8 mouse cellular contexts compared by ENCODE assay signal in the genomic region with DNA sequence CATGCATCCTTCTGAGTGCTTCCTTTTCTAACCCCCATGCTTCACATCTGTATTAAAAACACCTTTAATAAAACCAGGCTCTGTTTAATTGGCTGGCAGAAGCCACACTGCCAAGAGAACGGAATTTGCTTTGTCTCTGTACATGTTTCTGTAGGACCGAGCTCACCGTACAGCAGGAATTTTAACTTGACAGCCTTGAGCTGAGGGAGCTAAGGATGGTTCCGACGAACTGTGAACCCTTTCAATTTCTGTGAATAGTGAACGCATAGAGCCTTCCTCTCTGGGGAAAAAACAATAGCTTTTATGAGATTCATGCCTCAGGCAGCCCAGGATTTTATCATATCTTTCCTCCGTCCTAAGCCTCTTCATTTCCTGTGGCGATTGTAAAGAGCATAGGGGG. TPM values are rescaled to one million over a fixed set of nuclear protein-coding genes. Genes with fewer than 3 reads are reported as not detected.
DNase-seq lines count a peak whose midpoint lies in the region; ATAC-seq lines count a peak whose summit lies in the region.

No protein-coding gene starts in this region.

- peak overlapping the region; percentile 50 for H3K4me2 ChIP-seq in heart, embryonic 11.5 days
- H3K4me2 ChIP-seq in lung, embryonic 15.5 days: peak overlapping the region; percentile 37
- peak overlapping the region; percentile 30 for H3K4me2 ChIP-seq in intestine, embryonic 16.5 days (ENCODE audit: low read depth, low read length)
- peak overlapping the region; percentile 11; the same call in 1 of the 2 replicates for H3K4me2 ChIP-seq in neural tube, embryonic 14.5 days (ENCODE audit: low read depth, low read length)

- no peak overlapping the region for H3K9ac ChIP-seq in heart, embryonic 11.5 days (ENCODE audit: low read depth, low read length)
- H3K9ac ChIP-seq in lung, embryonic 15.5 days: no peak overlapping the region
- H3K9ac ChIP-seq in intestine, embryonic 16.5 days (ENCODE audit: low read depth, low read length): 0 out of 2 replicates have a peak overlapping the region, but pooled peaks have one; percentile 23
- no peak overlapping the region for H3K9ac ChIP-seq in neural tube, embryonic 14.5 days (replicated peaks; ENCODE audit: low read depth, low read length)

- DNase-seq in heart, postnatal 25 days (ENCODE audit: low spot score): no peak
- no peak for DNase-seq in lung, postnatal 10 days
- DNase-seq in cerebellum, postnatal 10 days: no peak
- DNase-seq in thymus, postnatal 10 days (ENCODE audit: low spot score in 2 of 2): no peak

- H3K9me3 ChIP-seq in heart, embryonic 11.5 days (replicated peaks; ENCODE audit: control insufficient read depth, low read length): no peaks in the 10 kb centered on the region
- no peaks in the 10 kb centered on the region for H3K9me3 ChIP-seq in lung, embryonic 15.5 days
- no peaks in the 10 kb centered on the region for H3K9me3 ChIP-seq in intestine, embryonic 16.5 days (ENCODE audit: control insufficient read depth, low read length)
- H3K9me3 ChIP-seq in neural tube, embryonic 14.5 days (ENCODE audit: control insufficient read depth, low read length): no peaks in the 10 kb centered on the region

- peaks cover 4% of the 10 kb centered on the region; the same call in 1 of the 2 replicates for H3K4me1 ChIP-seq in heart, embryonic 11.5 days (ENCODE audit: control insufficient read depth, insufficient read depth, low read length)
- H3K4me1 ChIP-seq in lung, embryonic 15.5 days: 0 out of 2 replicates have a peak, but pooled peaks cover 4% of the 10 kb centered on the region
- 0 out of 2 replicates have a peak, but pooled peaks cover 2% of the 10 kb centered on the region for H3K4me1 ChIP-seq in intestine, embryonic 16.5 days (ENCODE audit: control insufficient read depth, insufficient read depth, low read length)
- 0 out of 2 replicates have a peak, but pooled peaks cover 4% of the 10 kb centered on the region for H3K4me1 ChIP-seq in neural tube, embryonic 14.5 days (ENCODE audit: control insufficient read depth, insufficient read depth, low read length)

- H3K27me3 ChIP-seq in heart, embryonic 11.5 days (ENCODE audit: control insufficient read depth, insufficient read depth, low read length): peaks cover 6% of the 10 kb centered on the region
- peaks cover 6% of the 10 kb centered on the region for H3K27me3 ChIP-seq in lung, embryonic 15.5 days
- no peaks in the 10 kb centered on the region for H3K27me3 ChIP-seq in intestine, embryonic 16.5 days (replicated peaks; ENCODE audit: control insufficient read depth, insufficient read depth, low read length)
- H3K27me3 ChIP-seq in neural tube, embryonic 14.5 days (ENCODE audit: control insufficient read depth, insufficient read depth, low read length): no peaks in the 10 kb centered on the region

- WGBS in heart, embryonic 11.5 days (ENCODE audit: insufficient replicate concordance): 44% methylated on average over 8 of the region's 8 CpGs
- 40% methylated on average over 8 of the region's 8 CpGs for WGBS in lung, embryonic 15.5 days
- 35% methylated on average over 8 of the region's 8 CpGs for WGBS in intestine, embryonic 16.5 days
- WGBS in neural tube, embryonic 14.5 days: 20% methylated on average over 8 of the region's 8 CpGs

- intact Hi-C loops in heart, postnatal 25 days (cut with DNase I): loop anchor here (2.0 kb wide), 1 partner anchor 38 kb away; no protein-coding TSS in a partner anchor

- 0 out of 2 replicates have a peak overlapping the region, but pooled peaks have one; percentile 10 for H3K27ac ChIP-seq in heart, embryonic 11.5 days (ENCODE audit: low read depth, low read length)
- no peak overlapping the region for H3K27ac ChIP-seq in lung, embryonic 15.5 days
- no peak overlapping the region for H3K27ac ChIP-seq in intestine, embryonic 16.5 days (ENCODE audit: low read length)
- peak overlapping the region; percentile 70 for H3K27ac ChIP-seq in neural tube, embryonic 14.5 days (ENCODE audit: low read depth, low read length)

- ATAC-seq in heart, embryonic 11.5 days (replicated peaks; ENCODE audit: insufficient number of reproducible peaks, low FRiP score, low TSS enrichment): 0 out of 2 replicates have a peak, but pooled peaks have one; percentile 7
- no peak for ATAC-seq in lung, embryonic 15.5 days (ENCODE audit: borderline replicate concordance, extremely low read depth, low FRiP score, low TSS enrichment)
- ATAC-seq in intestine, embryonic 16.5 days: no peak; the same call in 1 of the 2 replicates
- ATAC-seq in neural tube, embryonic 14.5 days (ENCODE audit: low read depth): peak; percentile 9; the same call in 1 of the 2 replicates

- H3K4me3 ChIP-seq in heart, embryonic 11.5 days (ENCODE audit: low read depth, low read length): 0 out of 2 replicates have a peak overlapping the region, but pooled peaks have one; percentile 8
- no peak overlapping the region for H3K4me3 ChIP-seq in lung, embryonic 15.5 days
- H3K4me3 ChIP-seq in intestine, embryonic 16.5 days (ENCODE audit: low read length): peak overlapping the region; percentile 13; the same call in 1 of the 2 replicates
- no peak overlapping the region for H3K4me3 ChIP-seq in neural tube, embryonic 14.5 days (ENCODE audit: low read depth, low read length)

- H3K36me3 ChIP-seq in heart, embryonic 11.5 days (ENCODE audit: control insufficient read depth, insufficient read depth, low read length): no peaks in the 10 kb centered on the region
- no peaks in the 10 kb centered on the region for H3K36me3 ChIP-seq in lung, embryonic 15.5 days
- H3K36me3 ChIP-seq in intestine, embryonic 16.5 days (ENCODE audit: control insufficient read depth, insufficient read depth, low read length): no peaks in the 10 kb centered on the region
- H3K36me3 ChIP-seq in neural tube, embryonic 14.5 days (ENCODE audit: control insufficient read depth, insufficient read depth, low read length): no peaks in the 10 kb centered on the region

RNA-seq across cellular contexts. Expression of gene Jph4, which starts 5.6 kb away (rescaled TPM):
- polyA plus RNA-seq in heart, embryonic 11.5 days (2014; fragmentation: Nextera tagmentation; extraction: Ambion mirVana): 0.31 and 0.59 TPM in 2 replicates
- total RNA-seq in heart, postnatal 25 days (2021): not detected
- 0.33 and 0.37 TPM in 2 replicates for polyA plus RNA-seq in lung, embryonic 15.5 days (2015; fragmentation: Nextera tagmentation; extraction: Ambion mirVana)
- 0.82 and 1.2 TPM in 2 replicates for polyA plus RNA-seq in intestine, embryonic 16.5 days (2015; fragmentation: Nextera tagmentation; extraction: Ambion mirVana)
- 36.2 and 41.3 TPM in 2 replicates for polyA plus RNA-seq in neural tube, embryonic 14.5 days (2014; fragmentation: Nextera tagmentation; extraction: Ambion mirVana)

RNA-seq across cellular contexts. Expression of gene Ap1g2, which starts 16.0 kb away (rescaled TPM):
- 9.1 and 11.4 TPM in 2 replicates for polyA plus RNA-seq in heart, embryonic 11.5 days (2014; fragmentation: Nextera tagmentation; extraction: Ambion mirVana)
- total RNA-seq in heart, postnatal 25 days (2021): 1 to 10 TPM; 4.4 to 4.6 TPM
- polyA plus RNA-seq in lung, embryonic 15.5 days (2015; fragmentation: Nextera tagmentation; extraction: Ambion mirVana): 17.2 and 18.9 TPM in 2 replicates
- polyA plus RNA-seq in intestine, embryonic 16.5 days (2015; fragmentation: Nextera tagmentation; extraction: Ambion mirVana): 106 and 120 TPM in 2 replicates
- polyA plus RNA-seq in neural tube, embryonic 14.5 days (2014; fragmentation: Nextera tagmentation; extraction: Ambion mirVana): 5.4 and 7.0 TPM in 2 replicates

RNA-seq across cellular contexts. Expression of gene Thtpa, which starts 27.8 kb away (rescaled TPM):
- polyA plus RNA-seq in heart, embryonic 11.5 days (2014; fragmentation: Nextera tagmentation; extraction: Ambion mirVana): 12.4 and 15.1 TPM in 2 replicates
- 10 to 100 TPM; 12.3 to 13.2 TPM for total RNA-seq in heart, postnatal 25 days (2021)
- polyA plus RNA-seq in lung, embryonic 15.5 days (2015; fragmentation: Nextera tagmentation; extraction: Ambion mirVana): 22.0 and 22.9 TPM in 2 replicates
- 17.9 and 20.7 TPM in 2 replicates for polyA plus RNA-seq in intestine, embryonic 16.5 days (2015; fragmentation: Nextera tagmentation; extraction: Ambion mirVana)
- polyA plus RNA-seq in neural tube, embryonic 14.5 days (2014; fragmentation: Nextera tagmentation; extraction: Ambion mirVana): 29.3 and 32.0 TPM in 2 replicates

RNA-seq across cellular contexts. Expression of gene Zfhx2, which starts 30.2 kb away (rescaled TPM):
- 2.9 and 3.1 TPM in 2 replicates for polyA plus RNA-seq in heart, embryonic 11.5 days (2014; fragmentation: Nextera tagmentation; extraction: Ambion mirVana)
- 1 to 10 TPM; 2.9 to 3.6 TPM for total RNA-seq in heart, postnatal 25 days (2021)
- polyA plus RNA-seq in lung, embryonic 15.5 days (2015; fragmentation: Nextera tagmentation; extraction: Ambion mirVana): 4.2 and 4.3 TPM in 2 replicates
- 2.7 and 3.0 TPM in 2 replicates for polyA plus RNA-seq in intestine, embryonic 16.5 days (2015; fragmentation: Nextera tagmentation; extraction: Ambion mirVana)
- polyA plus RNA-seq in neural tube, embryonic 14.5 days (2014; fragmentation: Nextera tagmentation; extraction: Ambion mirVana): 23.9 and 27.3 TPM in 2 replicates

Comparison
In these comparisons a context has a peak if more than half of its experiments do, and no peak if none do; other contexts are left out.
1. ATAC-seq: peak in heart, embryonic 11.5 days (single experiment) and neural tube, embryonic 14.5 days (single experiment); none in lung, embryonic 15.5 days (single experiment) and intestine, embryonic 16.5 days (single experiment).
2. H3K27ac ChIP-seq: peak in heart, embryonic 11.5 days (single experiment) and neural tube, embryonic 14.5 days (single experiment); none in lung, embryonic 15.5 days (single experiment) and intestine, embryonic 16.5 days (single experiment).
3. H3K4me3 ChIP-seq: peak in heart, embryonic 11.5 days (single experiment) and intestine, embryonic 16.5 days (single experiment); none in lung, embryonic 15.5 days (single experiment) and neural tube, embryonic 14.5 days (single experiment).
4. RNA of gene Jph4, which starts 5.6 kb away (polyA plus RNA-seq): 36.2 to 41.3 TPM in neural tube, embryonic 14.5 days; 0.82 to 1.2 TPM in intestine, embryonic 16.5 days, 0.33 to 0.37 TPM in lung, embryonic 15.5 days and 0.31 to 0.59 TPM in heart, embryonic 11.5 days; every median in the first group is over 10 times any median in the second.
5. Peak in every context shown above with its lines, with median percentiles within 50 percentile points of each other: H3K4me2 ChIP-seq.